Mouse (Mus musculus) brain, embryonic 14.5 days (tissue): Measurements from ENCODE around the gene Zyx.

ENCODE experiments used
- CTCF ChIP-seq: fragments of 200-500 bp; IDR thresholded peaks from 2 replicates; pipeline ENCODE4 v1.5.1; 2012; ENCODE audit warnings: inconsistent platforms, mild to moderate bottlenecking, moderate library complexity, borderline replicate concordance; ENCODE audit not compliant: insufficient read depth, insufficient read length; ENCODE audit errors: extremely low read depth
- POLR2A ChIP-seq: fragments of 200-500 bp; IDR thresholded peaks from 2 replicates; pipeline ENCODE4 v1.6.1; 2012; ENCODE audit warnings: mild to moderate bottlenecking, inconsistent platforms, borderline replicate concordance; ENCODE audit not compliant: poor library complexity, insufficient read depth, insufficient read length, severe bottlenecking; ENCODE audit errors: extremely low read depth

GRCm38 (mm10) chr6:42355366-42355765 is 5.9 kb downstream of the Zyx start:
- TF ChIP-seq CTCF: no peak
- TF ChIP-seq POLR2A: no peak
